Mouse (Mus musculus) G1E (cell line): ENCODE results near the gene Tcf3. TPM values are rescaled to one million over a fixed set of nuclear protein-coding genes. Genes with fewer than 3 reads are reported as not detected.
A peak's percentile ranks its signal among the peaks of the same experiment; 100 is the strongest.

Experiments
- ATAC-seq: 2 replicates; pipeline ENCODE4 v1.8.0; 2016; ENCODE audit warnings: mild to moderate bottlenecking; ENCODE audit not compliant: insufficient number of reproducible peaks, poor library complexity, low FRiP score, severe bottlenecking; ENCODE audit errors: extremely low read depth
- DNase-seq: peaks from one replicate; pipeline ENCODE4 v3.0.0; 2012; ENCODE audit warnings: low spot score
- H3K27me3 ChIP-seq: 2 replicates; pipeline ENCODE4 v1.6.1; 2012; ENCODE audit warnings: mild to moderate bottlenecking, low read length, inconsistent platforms; ENCODE audit not compliant: insufficient read depth
- H3K36me3 ChIP-seq: replicated peaks from 2 replicates; pipeline ENCODE3; 2012; ENCODE audit warnings: mild to moderate bottlenecking, inconsistent platforms
- H3K4me1 ChIP-seq: 2 replicates; pipeline ENCODE4 v1.6.1; 2012; ENCODE audit warnings: low read depth, low read length, inconsistent platforms, mixed read lengths; ENCODE audit not compliant: insufficient read depth
- H3K4me3 ChIP-seq: 2 replicates; pipeline ENCODE4 v1.5.1; 2012; ENCODE audit warnings: low read depth, mild to moderate bottlenecking, inconsistent platforms, low read length, moderate library complexity, mixed read lengths
- H3K9me3 ChIP-seq: replicated peaks from 2 replicates; pipeline ENCODE4 v1.6.1; 2012; ENCODE audit warnings: inconsistent platforms
- CTCF ChIP-seq: IDR thresholded peaks from 2 replicates; pipeline ENCODE4 v1.5.1; 2012; ENCODE audit warnings: low read depth, low read length, inconsistent platforms, mixed read lengths
- GATA1 ChIP-seq: IDR thresholded peaks from 2 replicates; pipeline ENCODE4 v1.6.1; 2012; ENCODE audit warnings: borderline replicate concordance, low read length, inconsistent platforms, mixed read lengths
- GATA2 ChIP-seq: IDR thresholded peaks from 2 replicates; pipeline ENCODE4 v1.6.1; 2012; ENCODE audit warnings: low read depth, low read length, inconsistent platforms, borderline replicate concordance
- POLR2AphosphoS5 ChIP-seq: IDR thresholded peaks from 2 replicates; pipeline ENCODE4 v1.6.1; 2012; ENCODE audit warnings: low read depth, low read length, inconsistent platforms; ENCODE audit not compliant: insufficient replicate concordance
- TAL1 ChIP-seq: conservative IDR thresholded peaks from 2 replicates; pipeline ENCODE4 v1.6.1; 2012; ENCODE audit warnings: low read depth, low read length, inconsistent platforms, mixed read lengths
- polyA plus RNA-seq: library from polyadenylated mRNA; stranded (reverse); fragments of >175 nt; gene quantifications from 2 replicates; pipeline ENCODE4 v1.2.3, GENCODE M21; 2012
- total RNA-seq, 2 experiments: library from RNA; stranded (forward) in 1 of 2; stranded (reverse) in 1 of 2; fragments of 200-1000 nt in 1 of 2; fragments of >200 nt in 1 of 2; fragmentation: Nextera tagmentation in 1 of 2; gene quantifications; 2 replicates each; pipeline ENCODE4 v1.2.3; 2014 to 2017

Gene Tcf3
- total and polyA plus RNA-seq, 3 experiments, result 70.0 to 1,090 (median 152) TPM

DNA sequence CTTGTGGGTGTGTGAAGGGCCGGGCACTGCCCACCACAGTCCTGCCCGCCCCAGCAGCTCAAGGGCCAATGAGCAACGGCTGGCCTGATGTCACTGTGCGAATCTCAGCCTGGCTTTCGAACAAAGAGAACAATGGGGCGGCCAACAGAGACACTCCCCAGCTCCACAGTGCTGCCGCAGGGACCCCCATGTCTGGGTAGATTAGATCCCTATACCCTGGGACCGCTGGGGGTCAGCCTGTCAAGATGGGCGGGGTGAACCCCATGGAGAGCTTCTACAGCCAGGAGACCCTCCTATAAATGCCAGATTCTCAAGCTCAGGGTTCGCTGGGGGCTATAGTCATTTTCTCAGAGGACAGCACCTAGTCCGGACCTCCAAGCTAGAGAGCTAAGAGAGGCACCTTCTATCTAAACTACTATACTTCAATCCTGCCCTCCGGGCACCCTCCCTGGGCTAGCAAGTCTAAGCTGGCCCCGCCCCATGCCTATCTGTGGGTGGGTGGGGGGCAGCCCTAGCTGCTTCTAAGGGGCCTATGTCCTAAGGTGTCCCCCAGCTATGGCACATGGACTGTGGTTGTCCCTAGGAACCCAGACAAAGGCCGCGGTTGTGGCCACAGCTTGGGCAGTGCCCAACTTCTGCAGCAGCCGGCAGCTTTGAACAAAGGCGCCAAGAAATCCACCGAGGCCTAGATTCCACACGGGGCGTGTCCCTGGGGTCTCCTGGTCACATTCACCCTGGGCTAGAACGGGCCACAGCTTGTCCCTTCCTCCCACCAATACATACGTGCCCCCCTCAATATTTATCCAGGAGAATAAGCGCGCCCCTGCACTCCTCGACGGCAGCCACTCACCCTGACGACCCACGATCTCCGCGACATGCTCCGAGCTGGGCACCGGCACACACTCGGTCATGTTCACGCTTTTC is 47.4 kb downstream of the Tcf3 start:
- Histone ChIP-seq H3K27me3 (peaks cover 6% of the 10 kb centered on the region; the same call in 1 of the 2 replicates), H3K36me3 (peaks cover 68% of the 10 kb centered on the region), H3K4me1 (peaks cover 72% of the 10 kb centered on the region), H3K9me3 (peaks cover 12% of the 10 kb centered on the region), H3K4me3 (peak overlapping the region; percentile 76)
- DNase-seq (no peak), ATAC-seq (no peak)
- TF ChIP-seq GATA2, result no peak
- TF ChIP-seq GATA1, result no peak

DNA sequence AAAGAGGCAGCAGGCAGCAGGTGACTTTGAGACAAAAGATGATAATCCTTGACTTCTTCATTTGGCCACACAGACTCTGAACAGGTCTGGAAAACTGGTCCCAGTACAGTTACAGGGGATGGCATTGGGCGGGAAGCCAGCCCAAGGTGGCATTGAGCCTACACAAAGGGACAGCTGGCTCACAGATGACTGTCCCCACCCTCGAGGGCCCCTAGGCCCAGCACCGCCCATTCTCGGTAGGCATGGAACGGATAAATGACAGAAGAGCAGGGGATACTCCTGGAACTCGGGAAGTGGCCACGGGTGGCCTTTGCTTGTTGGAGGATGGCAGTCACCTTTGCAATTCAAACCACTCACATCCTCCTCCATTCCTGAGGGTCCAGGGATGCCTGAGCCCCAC is 48.1 kb downstream of the Tcf3 start:
- no peak for TF ChIP-seq TAL1
- TF ChIP-seq GATA2, result no peak
- TF ChIP-seq CTCF, result no peak
- no peak for TF ChIP-seq GATA1
- TF ChIP-seq POLR2AphosphoS5, result no peak
- peak overlapping the region; percentile 55; the same call in 1 of the 2 replicates for H3K4me3 ChIP-seq
- H3K36me3 ChIP-seq, result peaks cover 66% of the 10 kb centered on the region
- peaks cover 67% of the 10 kb centered on the region for H3K4me1 ChIP-seq
- H3K9me3 ChIP-seq, result peaks cover 12% of the 10 kb centered on the region
- DNase-seq, result no peak
- ATAC-seq, result no peak
- peaks cover 6% of the 10 kb centered on the region; the same call in 1 of the 2 replicates for H3K27me3 ChIP-seq

DNA sequence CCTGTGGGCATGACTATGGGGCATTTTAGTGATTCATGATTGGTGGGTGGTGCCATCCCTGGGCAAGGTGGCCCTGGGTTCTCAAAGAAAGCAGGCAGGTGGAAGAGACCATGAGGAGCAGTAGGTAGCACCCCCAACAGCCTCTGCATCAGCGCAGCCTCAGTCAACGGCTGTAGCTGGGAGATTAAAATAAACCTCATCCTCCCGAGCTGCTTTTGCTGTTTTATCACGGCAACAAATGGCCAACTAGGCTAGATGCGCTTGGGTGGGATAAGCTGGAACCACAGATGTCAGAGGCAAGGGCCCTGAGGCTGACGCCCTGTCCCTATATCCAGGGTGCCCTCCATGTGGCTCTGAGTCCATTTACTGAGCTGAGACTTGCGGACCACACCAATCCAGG is 48.7 kb downstream of the Tcf3 start:
- Histone ChIP-seq H3K27me3 (peaks cover 6% of the 10 kb centered on the region; the same call in 1 of the 2 replicates), H3K4me1 (peaks cover 61% of the 10 kb centered on the region), H3K36me3 (peaks cover 65% of the 10 kb centered on the region), H3K4me3 (peak overlapping the region; percentile 30; the same call in 1 of the 2 replicates), H3K9me3 (peaks cover 12% of the 10 kb centered on the region)
- no peak for ATAC-seq
- no peak for DNase-seq
- no peak for TF ChIP-seq CTCF
- TF ChIP-seq GATA1, result no peak
- TF ChIP-seq GATA2, result no peak
- TF ChIP-seq TAL1, result no peak
- no peak for TF ChIP-seq POLR2AphosphoS5

DNA sequence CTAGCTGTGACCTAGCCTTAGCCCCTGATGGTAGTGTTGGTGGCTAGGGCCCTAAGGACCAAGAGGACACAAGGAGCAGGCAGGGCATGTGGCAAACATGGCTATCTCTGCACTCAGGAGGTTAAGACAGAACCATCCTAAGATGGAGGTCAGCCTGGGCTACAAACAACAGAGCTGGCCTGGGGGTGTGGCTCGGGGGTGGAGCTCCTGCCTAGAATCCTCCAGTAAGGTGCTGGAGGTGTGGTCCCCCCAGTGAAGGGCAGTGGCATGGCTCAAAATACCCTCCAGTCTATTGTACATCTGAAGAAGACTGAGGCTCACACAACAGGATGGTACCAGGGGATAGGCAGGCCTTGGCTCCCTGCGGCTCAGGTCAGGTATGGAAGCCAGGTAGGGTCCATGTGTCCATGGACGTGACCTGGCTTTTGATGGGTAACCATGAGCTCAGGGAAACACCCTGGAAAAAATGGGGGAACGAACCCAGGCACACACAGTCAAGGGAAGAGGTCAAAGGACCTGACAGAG is 49.3 kb downstream of the Tcf3 start:
- peaks cover 6% of the 10 kb centered on the region; the same call in 1 of the 2 replicates for H3K27me3 ChIP-seq
- peaks cover 12% of the 10 kb centered on the region for H3K9me3 ChIP-seq
- no peak for DNase-seq
- no peak for TF ChIP-seq CTCF
- no peak for TF ChIP-seq POLR2AphosphoS5
- no peak for TF ChIP-seq TAL1
- no peak for TF ChIP-seq GATA2
- no peak for TF ChIP-seq GATA1
- H3K4me3 ChIP-seq, result no peak overlapping the region
- no peak for ATAC-seq
- H3K36me3 ChIP-seq, result peaks cover 64% of the 10 kb centered on the region
- H3K4me1 ChIP-seq, result peaks cover 56% of the 10 kb centered on the region

DNA sequence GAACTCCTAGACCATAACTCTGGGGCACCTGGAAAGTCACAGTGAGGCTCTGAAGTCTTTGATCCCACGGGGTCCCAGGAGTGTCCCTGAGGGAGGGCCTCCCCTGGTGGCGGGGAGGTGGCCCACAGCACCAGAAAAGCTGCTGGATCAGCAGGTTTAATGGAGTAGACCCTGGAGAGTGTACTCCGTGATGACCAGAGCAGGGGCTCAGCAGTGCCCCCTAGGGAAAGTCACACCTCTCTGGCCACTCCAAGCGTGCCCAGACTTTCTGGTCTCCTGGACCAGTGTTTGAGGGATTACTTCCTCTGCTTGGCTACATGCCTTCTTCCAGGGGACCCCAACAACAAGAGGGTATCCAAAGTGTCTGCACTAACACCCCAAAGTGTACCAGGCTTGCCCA is 50.0 kb downstream of the Tcf3 start:
- H3K4me3 ChIP-seq, result no peak overlapping the region
- ATAC-seq, result no peak
- no peak for DNase-seq
- peaks cover 49% of the 10 kb centered on the region for H3K4me1 ChIP-seq
- peaks cover 6% of the 10 kb centered on the region; the same call in 1 of the 2 replicates for H3K27me3 ChIP-seq
- H3K9me3 ChIP-seq, result peaks cover 12% of the 10 kb centered on the region
- TF ChIP-seq CTCF, result 0 out of 2 replicates have a peak, but pooled peaks have one; percentile 3
- no peak for TF ChIP-seq TAL1
- H3K36me3 ChIP-seq, result peaks cover 64% of the 10 kb centered on the region

DNA sequence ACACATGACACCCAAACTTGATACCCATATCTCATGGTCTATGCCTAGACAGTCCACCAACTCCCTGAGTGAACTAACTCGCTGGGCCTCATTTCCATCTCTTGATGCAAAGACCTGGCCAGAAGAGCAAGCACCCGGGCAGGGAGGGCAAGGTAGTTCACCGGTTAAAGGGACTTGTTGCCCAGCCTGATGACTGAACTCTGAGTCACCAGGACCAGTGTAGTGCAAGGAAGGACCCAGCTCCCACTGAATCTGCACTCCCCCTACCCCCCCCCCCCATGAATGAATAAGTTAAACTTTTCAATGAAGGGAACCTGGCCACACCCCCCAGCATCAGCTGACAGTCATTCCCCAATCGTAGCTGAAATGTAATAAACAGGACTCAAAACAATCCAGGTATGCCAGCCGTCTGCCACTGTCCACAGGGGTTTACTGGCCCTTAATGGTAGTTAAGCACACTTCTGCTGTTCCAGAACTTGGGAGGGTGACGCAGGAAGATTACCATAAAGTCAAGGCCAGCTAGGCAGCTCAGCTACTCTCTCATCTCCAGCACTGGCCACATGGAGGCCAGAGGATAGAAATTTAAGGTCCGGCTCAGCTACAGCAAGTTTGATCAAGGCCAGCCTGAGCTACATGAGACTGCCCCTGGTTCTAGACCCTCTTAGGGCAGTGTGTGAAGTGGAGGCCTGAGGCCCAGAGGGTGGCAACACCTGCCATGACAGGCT is 50.6 kb downstream of the Tcf3 start:
- Histone ChIP-seq H3K36me3 (peaks cover 64% of the 10 kb centered on the region), H3K4me3 (no peak overlapping the region), H3K27me3 (peaks cover 8% of the 10 kb centered on the region; the same call in 1 of the 2 replicates), H3K4me1 (peaks cover 42% of the 10 kb centered on the region), H3K9me3 (peaks cover 12% of the 10 kb centered on the region)
- TF ChIP-seq CTCF (no peak), GATA2 (no peak), TAL1 (no peak), POLR2AphosphoS5 (no peak), GATA1 (no peak)
- no peak for DNase-seq
- ATAC-seq, result no peak
